Mouse (Mus musculus): ENCODE measurements around the gene Eps8l3. TPM values are rescaled to one million over a fixed set of nuclear protein-coding genes. Genes with fewer than 3 reads are reported as not detected.

Eps8l3 gene
- polyA plus RNA-seq, 1 experiment from 2014 or later, result not detected

- Histone ChIP-seq H3K27ac (replicated peaks) (no peak overlapping the region), H3K36me3 (no peaks in the 10 kb centered on the region), H3K4me1 (replicated peaks) (peaks cover 26% of the 10 kb centered on the region), H3K9me3 (no peaks in the 10 kb centered on the region), H3K4me3 (no peak overlapping the region), H3K9ac (no peak overlapping the region), H3K27me3 (no peaks in the 10 kb centered on the region; the same call in 1 of the 2 replicates), H3K4me2 (no peak overlapping the region)
- 89% methylated on average over 3 of the region's 3 CpGs for WGBS
- ATAC-seq (ENCODE audit: low FRiP score, low read depth), result no peak
Observed at GRCm38 (mm10) chr3:107935268-107935667, 58.2 kb downstream of the Eps8l3 start.

GRCm38 (mm10) chr3:107935888-107936287 lies 58.9 kb downstream of the Eps8l3 start:
- Histone ChIP-seq H3K27ac (replicated peaks) (no peak overlapping the region), H3K9ac (no peak overlapping the region), H3K4me1 (replicated peaks) (peaks cover 27% of the 10 kb centered on the region), H3K36me3 (no peaks in the 10 kb centered on the region), H3K9me3 (no peaks in the 10 kb centered on the region), H3K4me3 (no peak overlapping the region), H3K27me3 (no peaks in the 10 kb centered on the region; the same call in 1 of the 2 replicates), H3K4me2 (no peak overlapping the region)
- ATAC-seq (ENCODE audit: low FRiP score, low read depth), result no peak
- WGBS, result 73% methylated on average over 3 of the region's 3 CpGs

- no peak overlapping the region for H3K9ac ChIP-seq
- no peaks in the 10 kb centered on the region; the same call in 1 of the 2 replicates for H3K27me3 ChIP-seq
- H3K4me1 ChIP-seq (replicated peaks), result peaks cover 26% of the 10 kb centered on the region
- H3K36me3 ChIP-seq, result no peaks in the 10 kb centered on the region
- no peak overlapping the region for H3K4me2 ChIP-seq
- H3K27ac ChIP-seq (replicated peaks), result 0 out of 2 replicates have a peak overlapping the region, but pooled peaks have one; percentile 4
- no peaks in the 10 kb centered on the region for H3K9me3 ChIP-seq
- H3K4me3 ChIP-seq, result no peak overlapping the region
- WGBS, result 54% methylated on average over 3 of the region's 3 CpGs
- ATAC-seq (ENCODE audit: low FRiP score, low read depth), result no peak
Observed at GRCm38 (mm10) chr3:107939403-107939802, 62.4 kb downstream of the Eps8l3 start.

GRCm38 (mm10) chr3:107939830-107940229 lies 62.8 kb downstream of the Eps8l3 start:
- ATAC-seq (ENCODE audit: low FRiP score, low read depth), result no peak
- Histone ChIP-seq H3K4me3 (no peak overlapping the region), H3K27ac (replicated peaks) (0 out of 2 replicates have a peak overlapping the region, but pooled peaks have one; percentile 4), H3K27me3 (no peaks in the 10 kb centered on the region; the same call in 1 of the 2 replicates), H3K4me2 (no peak overlapping the region), H3K4me1 (replicated peaks) (peaks cover 26% of the 10 kb centered on the region), H3K36me3 (no peaks in the 10 kb centered on the region), H3K9me3 (no peaks in the 10 kb centered on the region), H3K9ac (no peak overlapping the region)
- WGBS, result 46% methylated on average over 4 of the region's 4 CpGs

GRCm38 (mm10) chr3:107940524-107940923 lies 63.5 kb downstream of the Eps8l3 start:
- no peak for ATAC-seq (ENCODE audit: low FRiP score, low read depth)
- Histone ChIP-seq H3K4me2 (no peak overlapping the region), H3K9me3 (no peaks in the 10 kb centered on the region), H3K4me1 (replicated peaks) (peaks cover 26% of the 10 kb centered on the region), H3K4me3 (no peak overlapping the region), H3K27ac (replicated peaks) (no peak overlapping the region; the same call in 1 of the 2 replicates), H3K9ac (no peak overlapping the region), H3K36me3 (no peaks in the 10 kb centered on the region), H3K27me3 (no peaks in the 10 kb centered on the region; the same call in 1 of the 2 replicates)
- WGBS, result 73% methylated on average over 7 of the region's 7 CpGs

- Histone ChIP-seq H3K27ac (replicated peaks) (no peak overlapping the region; the same call in 1 of the 2 replicates), H3K27me3 (no peaks in the 10 kb centered on the region; the same call in 1 of the 2 replicates), H3K4me2 (no peak overlapping the region), H3K9ac (no peak overlapping the region), H3K9me3 (no peaks in the 10 kb centered on the region), H3K4me3 (no peak overlapping the region), H3K36me3 (no peaks in the 10 kb centered on the region), H3K4me1 (replicated peaks) (peaks cover 26% of the 10 kb centered on the region)
- 50% methylated on average over 4 of the region's 4 CpGs for WGBS
- no peak for ATAC-seq (ENCODE audit: low FRiP score, low read depth)
Observed at GRCm38 (mm10) chr3:107941261-107941660, 64.2 kb downstream of the Eps8l3 start.

Other genes starting within 250 kb of the Eps8l3 start
- not detected in 2 replicates for gene Gm10961, start 245.9 kb upstream of the Eps8l3 start, polyA plus RNA-seq (2015; fragmentation: Nextera tagmentation; extraction: Ambion mirVana)
- gene Strip1, start 245.5 kb upstream of the Eps8l3 start, polyA plus RNA-seq (2015; fragmentation: Nextera tagmentation; extraction: Ambion mirVana), result 141 and 157 TPM in 2 replicates
- gene Ahcyl1, start 180.7 kb upstream of the Eps8l3 start, polyA plus RNA-seq (2015; fragmentation: Nextera tagmentation; extraction: Ambion mirVana), result 110 and 112 TPM in 2 replicates
- gene Csf1, start 116.8 kb upstream of the Eps8l3 start, polyA plus RNA-seq (2015; fragmentation: Nextera tagmentation; extraction: Ambion mirVana), result 7.9 and 8.3 TPM in 2 replicates
- gene Gstm5, start 18.6 kb downstream of the Eps8l3 start, polyA plus RNA-seq (2015; fragmentation: Nextera tagmentation; extraction: Ambion mirVana), result 248 and 252 TPM in 2 replicates
- 48.0 and 52.9 TPM in 2 replicates for gene Gstm7, start 54.6 kb downstream of the Eps8l3 start, polyA plus RNA-seq (2015; fragmentation: Nextera tagmentation; extraction: Ambion mirVana)
- gene Gstm6, start 66.5 kb downstream of the Eps8l3 start, polyA plus RNA-seq (2015; fragmentation: Nextera tagmentation; extraction: Ambion mirVana), result 7.9 and 8.9 TPM in 2 replicates
- gene Gstm3, start 92.1 kb downstream of the Eps8l3 start, polyA plus RNA-seq (2015; fragmentation: Nextera tagmentation; extraction: Ambion mirVana), result 0.12 TPM in 2 replicates
- 10.9 and 11.4 TPM in 2 replicates for gene Gstm2, start 109.2 kb downstream of the Eps8l3 start, polyA plus RNA-seq (2015; fragmentation: Nextera tagmentation; extraction: Ambion mirVana)
- 122 and 136 TPM in 2 replicates for gene Gstm1, start 140.7 kb downstream of the Eps8l3 start, polyA plus RNA-seq (2015; fragmentation: Nextera tagmentation; extraction: Ambion mirVana)
- gene Gstm4, start 167.7 kb downstream of the Eps8l3 start, polyA plus RNA-seq (2015; fragmentation: Nextera tagmentation; extraction: Ambion mirVana), result 18.2 and 18.6 TPM in 2 replicates
- 57.9 and 66.2 TPM in 2 replicates for gene Ampd2, start 209.4 kb downstream of the Eps8l3 start, polyA plus RNA-seq (2015; fragmentation: Nextera tagmentation; extraction: Ambion mirVana)
- 0.17 and 0.46 TPM in 2 replicates for gene Gnat2, start 215.6 kb downstream of the Eps8l3 start, polyA plus RNA-seq (2015; fragmentation: Nextera tagmentation; extraction: Ambion mirVana)

Measured in hindbrain, embryonic 15.5 days (tissue).